Mouse (Mus musculus) MEL (cell line): ENCODE data around the gene Ncan. TPM values are rescaled to one million over a fixed set of nuclear protein-coding genes. Genes with fewer than 3 reads are reported as not detected.

Experiments used
- DNase-seq: peaks from one replicate; pipeline ENCODE4 v3.0.0; 2011; ENCODE audit warnings: low read depth, low spot score
- H3K27ac ChIP-seq: 2 replicates; pipeline ENCODE4 v1.5.1; 2012; ENCODE audit warnings: low read depth, mild to moderate bottlenecking, control low read depth, low read length, moderate library complexity; ENCODE audit not compliant: control insufficient read depth
- H3K27me3 ChIP-seq, 2 experiments: fragments of 150-350 bp in 1 of 2; sonication (generic) in 1 of 2; 2 replicates each; pipeline ENCODE4 v1.6.1; 2012; ENCODE audit warnings: low read length in 2 of 2, mild to moderate bottlenecking in 2 of 2, improper control_type of control experiment in 1 of 2, moderate library complexity in 1 of 2; ENCODE audit not compliant: insufficient read depth in 2 of 2, control insufficient read depth in 1 of 2
- H3K36me3 ChIP-seq, 2 experiments: 2 replicates each; pipeline ENCODE4 v1.6.1; 2012 to 2014; ENCODE audit warnings: low read length in 2 of 2, improper control_type of control experiment in 1 of 2, inconsistent platforms in 1 of 2, mild to moderate bottlenecking in 1 of 2; ENCODE audit not compliant: insufficient read depth in 2 of 2, control insufficient read depth in 1 of 2
- H3K4me1 ChIP-seq, 2 experiments: fragments of 150-350 bp in 1 of 2; sonication (generic) in 1 of 2; 2 replicates each; pipeline ENCODE4 v1.6.1; 2012; ENCODE audit warnings: low read length in 2 of 2, improper control_type of control experiment in 1 of 2, mild to moderate bottlenecking in 1 of 2; ENCODE audit not compliant: insufficient read depth in 2 of 2, control insufficient read depth in 1 of 2
- H3K4me3 ChIP-seq, 2 experiments: fragments of 150-350 bp in 1 of 2; sonication (generic) in 1 of 2; 2 replicates each; pipeline ENCODE4 v1.5.1; 2012; ENCODE audit warnings: low read depth in 2 of 2, low read length in 2 of 2, mild to moderate bottlenecking in 2 of 2, moderate library complexity in 2 of 2, control low read depth in 1 of 2, improper control_type of control experiment in 1 of 2; ENCODE audit not compliant: control insufficient read depth in 1 of 2, insufficient read depth in 1 of 2
- H3K79me2 ChIP-seq: 2 replicates; pipeline ENCODE4 v1.6.1; 2012; ENCODE audit warnings: mild to moderate bottlenecking, low read length, moderate library complexity; ENCODE audit not compliant: control insufficient read depth, poor library complexity, insufficient read depth
- H3K9ac ChIP-seq: 2 replicates; pipeline ENCODE4 v1.6.1; 2012; ENCODE audit warnings: low read depth, mild to moderate bottlenecking, control low read depth, low read length, moderate library complexity; ENCODE audit not compliant: control insufficient read depth, poor library complexity, severe bottlenecking
- H3K9me3 ChIP-seq: fragments of 150-350 bp; sonication (generic); replicated peaks from 2 replicates; pipeline ENCODE4 v1.6.1; 2012; ENCODE audit warnings: mild to moderate bottlenecking, low read length, improper control_type of control experiment, moderate library complexity; ENCODE audit not compliant: insufficient read depth
- CHD1 ChIP-seq: IDR thresholded peaks from 2 replicates; pipeline ENCODE4 v1.6.1; 2012; ENCODE audit warnings: low read depth, mild to moderate bottlenecking, inconsistent platforms, low read length, improper control_type of control experiment
- CTCF ChIP-seq, 3 experiments: IDR thresholded peaks in 2 of 3; conservative IDR thresholded peaks in 1 of 3; 2 replicates each; pipeline ENCODE4 v1.5.1; 2011 to 2012; ENCODE audit warnings: low read length in 3 of 3, low read depth in 2 of 3, mild to moderate bottlenecking in 2 of 3, improper control_type of control experiment in 1 of 3, inconsistent platforms in 1 of 3, mixed read lengths in 1 of 3, moderate library complexity in 1 of 3; ENCODE audit not compliant: control insufficient read depth in 1 of 3, insufficient read depth in 1 of 3, poor library complexity in 1 of 3, severe bottlenecking in 1 of 3
- E2F4 ChIP-seq: IDR thresholded peaks from 2 replicates; pipeline ENCODE4 v1.6.1; 2011; ENCODE audit warnings: low read depth, low read length, improper control_type of control experiment, borderline replicate concordance
- ELF1 ChIP-seq: IDR thresholded peaks from 2 replicates; pipeline ENCODE4 v1.6.1; 2014; ENCODE audit warnings: low read depth, mild to moderate bottlenecking, inconsistent platforms, low read length, improper control_type of control experiment, moderate library complexity
- ETS1 ChIP-seq: IDR thresholded peaks from 2 replicates; pipeline ENCODE4 v1.6.1; 2012; ENCODE audit warnings: low read depth, mild to moderate bottlenecking, inconsistent platforms, low read length, improper control_type of control experiment, moderate library complexity
- GABPA ChIP-seq: IDR thresholded peaks from 2 replicates; pipeline ENCODE4 v1.6.1; 2012; ENCODE audit warnings: low read depth, mild to moderate bottlenecking, inconsistent platforms, low read length, improper control_type of control experiment, moderate library complexity
- HCFC1 ChIP-seq: IDR thresholded peaks from 2 replicates; pipeline ENCODE4 v1.6.1; 2012; ENCODE audit warnings: low read depth, mild to moderate bottlenecking, inconsistent platforms, low read length, improper control_type of control experiment, moderate library complexity
- JUND ChIP-seq: IDR thresholded peaks from 2 replicates; pipeline ENCODE4 v1.6.1; 2011; ENCODE audit warnings: low read depth, mild to moderate bottlenecking, improper control_type of control experiment, low read length
- MAX ChIP-seq: IDR thresholded peaks from 2 replicates; pipeline ENCODE4 v1.6.1; 2011; ENCODE audit warnings: low read length, improper control_type of control experiment
- MEF2A ChIP-seq: IDR thresholded peaks from 2 replicates; pipeline ENCODE4 v1.6.1; 2014; ENCODE audit warnings: low read depth, mild to moderate bottlenecking, inconsistent platforms, low read length, improper control_type of control experiment; ENCODE audit not compliant: poor library complexity, insufficient replicate concordance, severe bottlenecking; ENCODE audit errors: extremely low read depth
- MXI1 ChIP-seq: IDR thresholded peaks from 2 replicates; pipeline ENCODE4 v1.6.1; 2011; ENCODE audit warnings: mild to moderate bottlenecking, low read depth, low read length, improper control_type of control experiment
- MYB ChIP-seq: IDR thresholded peaks from 2 replicates; pipeline ENCODE4 v1.6.1; 2011; ENCODE audit warnings: mild to moderate bottlenecking, low read depth, low read length, improper control_type of control experiment
- MYC ChIP-seq: IDR thresholded peaks from 2 replicates; pipeline ENCODE4 v1.6.1; 2011; ENCODE audit warnings: low read depth, mild to moderate bottlenecking, low read length, improper control_type of control experiment, moderate library complexity
- NELFE ChIP-seq: IDR thresholded peaks from 2 replicates; pipeline ENCODE4 v1.6.1; 2011; ENCODE audit warnings: low read depth, low read length, improper control_type of control experiment
- NRF1 ChIP-seq: IDR thresholded peaks from 2 replicates; pipeline ENCODE4 v1.6.1; 2014; ENCODE audit warnings: low read depth, mild to moderate bottlenecking, inconsistent platforms, low read length, improper control_type of control experiment, moderate library complexity; ENCODE audit not compliant: poor library complexity, insufficient read depth, severe bottlenecking
- POLR2A ChIP-seq, 2 experiments: IDR thresholded peaks; 2 replicates each; pipeline ENCODE4 v1.6.1; 2011 to 2012; ENCODE audit warnings: low read length in 2 of 2, mild to moderate bottlenecking in 2 of 2, control low read depth in 1 of 2, improper control_type of control experiment in 1 of 2, low read depth in 1 of 2, moderate library complexity in 1 of 2; ENCODE audit not compliant: control insufficient read depth in 1 of 2, insufficient read depth in 1 of 2, poor library complexity in 1 of 2
- POLR2AphosphoS2 ChIP-seq: IDR thresholded peaks from 2 replicates; pipeline ENCODE4 v1.6.1; 2011; ENCODE audit warnings: low read length, improper control_type of control experiment
- RCOR1 ChIP-seq: IDR thresholded peaks from 2 replicates; pipeline ENCODE4 v1.6.1; 2012; ENCODE audit warnings: low read depth, mild to moderate bottlenecking, inconsistent platforms, low read length, improper control_type of control experiment
- SIN3A ChIP-seq: IDR thresholded peaks from 2 replicates; pipeline ENCODE4 v1.6.1; 2012; ENCODE audit warnings: low read length, improper control_type of control experiment, inconsistent platforms
- SMC3 ChIP-seq: IDR thresholded peaks from 2 replicates; pipeline ENCODE4 v1.6.1; 2011; ENCODE audit warnings: low read depth, low read length, improper control_type of control experiment
- TBP ChIP-seq: IDR thresholded peaks from 2 replicates; pipeline ENCODE4 v1.8.0; 2011; ENCODE audit warnings: low read depth, low read length, improper control_type of control experiment
- TCF12 ChIP-seq: IDR thresholded peaks from 2 replicates; pipeline ENCODE4 v1.6.1; 2014; ENCODE audit warnings: low read depth, mild to moderate bottlenecking, inconsistent platforms, low read length, improper control_type of control experiment, moderate library complexity
- UBTF ChIP-seq: IDR thresholded peaks from 2 replicates; pipeline ENCODE4 v1.6.1; 2012; ENCODE audit warnings: low read depth, mild to moderate bottlenecking, inconsistent platforms, low read length, improper control_type of control experiment, moderate library complexity, borderline replicate concordance; ENCODE audit not compliant: insufficient read depth
- USF1 ChIP-seq: IDR thresholded peaks from 2 replicates; pipeline ENCODE4 v1.6.1; 2014; ENCODE audit warnings: low read depth, mild to moderate bottlenecking, inconsistent platforms, low read length, improper control_type of control experiment, moderate library complexity
- USF2 ChIP-seq, 2 experiments: IDR thresholded peaks; 2 replicates each; pipeline ENCODE4 v1.6.1; 2011 to 2012; ENCODE audit warnings: improper control_type of control experiment in 2 of 2, low read length in 2 of 2, borderline replicate concordance in 1 of 2, inconsistent platforms in 1 of 2, low read depth in 1 of 2, mild to moderate bottlenecking in 1 of 2; ENCODE audit not compliant: insufficient read depth in 1 of 2
- ZKSCAN1 ChIP-seq: IDR thresholded peaks from 2 replicates; pipeline ENCODE4 v1.6.1; 2012; ENCODE audit warnings: low read depth, mild to moderate bottlenecking, inconsistent platforms, low read length, improper control_type of control experiment, moderate library complexity
- ZMIZ1 ChIP-seq: IDR thresholded peaks from 2 replicates; pipeline ENCODE4 v1.6.1; 2012; ENCODE audit warnings: low read depth, mild to moderate bottlenecking, inconsistent platforms, low read length, improper control_type of control experiment, moderate library complexity
- ZNF384 ChIP-seq: IDR thresholded peaks from 2 replicates; pipeline ENCODE4 v1.6.1; 2012; ENCODE audit warnings: low read depth, mild to moderate bottlenecking, inconsistent platforms, low read length, improper control_type of control experiment
- polyA plus RNA-seq, 2 experiments: library from polyadenylated mRNA; stranded (reverse) in 1 of 2; unstranded in 1 of 2; fragments of >175 nt in 1 of 2; fragments of >200 nt in 1 of 2; gene quantifications; 2 replicates each; pipeline versions ENCODE4 v1.2.1 to v1.2.4; 2012; ENCODE audit warnings: low replicate concordance in 2 of 2, low read depth in 1 of 2; ENCODE audit not compliant: insufficient read length in 2 of 2, insufficient read depth in 1 of 2, missing spikeins in 1 of 2
- total RNA-seq: library from RNA; depleted of rRNA; stranded (reverse); fragments of 300-350 nt; gene quantifications from 2 replicates; pipeline ENCODE4 v1.2.3, GENCODE M21; 2012

Gene Ncan
- total and polyA plus RNA-seq, 3 experiments = not detected

DNA sequence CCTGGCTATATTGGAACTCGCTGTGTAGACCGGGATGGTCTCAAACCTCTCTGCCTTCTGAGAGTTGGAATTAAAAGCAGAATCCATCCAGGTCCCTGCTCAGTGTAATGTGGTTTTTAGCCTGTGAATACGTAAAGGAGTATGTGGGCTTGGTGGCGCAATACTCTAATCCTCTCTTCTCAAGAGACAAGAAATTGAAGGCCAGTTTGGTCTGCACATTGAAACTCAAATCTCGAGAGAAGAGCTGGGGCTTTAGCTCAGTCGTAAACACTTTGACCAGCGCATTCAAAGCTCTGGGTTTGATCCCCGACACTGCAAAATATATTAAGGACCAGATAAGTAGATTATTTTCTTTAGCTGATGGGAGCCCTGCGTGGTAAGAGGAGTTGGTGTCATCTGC, 19.3 kb upstream of the Ncan start:
- DNase-seq = no peak
- peaks cover 11% of the 10 kb centered on the region for H3K79me2 ChIP-seq
- H3K4me1 ChIP-seq = peaks cover 4 to 15% of the 10 kb centered on the region in 2 experiments; a peak in 2 of 4 replicates
- peaks cover 0 to 3% of the 10 kb centered on the region in 2 experiments; a peak in 2 of 4 replicates for H3K36me3 ChIP-seq
- H3K9ac ChIP-seq = peak overlapping the region; percentile 88
- H3K27me3 ChIP-seq = no peaks in the 10 kb centered on the region
- TF ChIP-seq POLR2A (IDR thresholded peaks at IDR 0.05; ENCODE audit: control insufficient read depth in 1 of 2, insufficient read depth in 1 of 2, low read depth in 1 of 2, low read length in 2 of 2, poor library complexity in 1 of 2) = 0 out of 4 replicates have a peak, but pooled peaks of 1 of the 2 experiments have one; percentile 5
- no peak for TF ChIP-seq ZKSCAN1
- no peaks in the 10 kb centered on the region for H3K9me3 ChIP-seq
- H3K4me3 ChIP-seq = peak overlapping the region; percentile 92 to 94
- peak overlapping the region; percentile 95 for H3K27ac ChIP-seq

DNA sequence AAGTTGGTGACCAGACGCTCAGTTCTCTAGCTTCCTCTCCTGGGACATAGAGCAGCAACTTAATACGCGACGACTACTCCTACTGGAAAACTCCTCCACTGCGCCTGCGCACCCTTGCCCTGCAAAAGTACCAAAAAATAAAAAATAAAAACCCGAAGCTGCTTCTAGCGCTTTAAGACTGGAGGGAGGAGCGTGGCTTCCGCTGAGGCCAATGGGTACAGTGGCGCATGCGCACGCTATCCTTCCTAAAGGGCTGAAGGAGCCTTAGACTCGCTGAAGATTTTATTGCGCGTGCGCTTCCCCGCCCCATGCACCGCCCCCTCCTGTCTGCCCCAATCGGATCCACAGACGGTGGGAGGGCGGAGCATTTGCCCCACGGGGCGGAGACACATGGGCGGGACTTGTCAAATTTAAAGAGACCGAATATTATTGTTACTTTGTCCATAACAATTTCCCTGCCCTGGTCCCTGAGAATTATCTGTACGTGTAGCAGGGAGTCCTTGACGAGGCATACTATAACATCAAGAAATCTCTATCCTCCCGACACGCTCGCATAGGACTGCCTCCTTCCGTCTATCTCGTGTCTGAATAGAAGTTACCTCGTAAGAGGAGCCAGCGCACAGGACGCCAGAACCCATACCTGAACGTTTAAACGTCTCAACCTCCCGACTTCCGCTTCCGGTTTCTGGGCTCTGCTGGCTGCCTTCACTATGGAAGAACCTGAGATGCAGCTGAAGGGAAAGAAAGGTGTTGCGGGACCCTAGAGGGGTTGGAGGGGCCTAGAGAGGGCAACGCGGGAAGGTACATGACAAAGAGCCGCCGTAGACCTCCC, 18.6 kb upstream of the Ncan start, which contains the start of the genes Rfxank, Borcs8 and Mef2b:
Rfxank (minus strand) TSS at position 129 of the 832 bp plus-strand sequence.
Borcs8 (plus strand) TSS at position 474 of the 832 bp plus-strand sequence.
Mef2b (plus strand) TSS at position 686 of the 832 bp plus-strand sequence.
- peak within 1 kb of the TSS; percentile 95 for H3K27ac ChIP-seq
- no peaks in the 10 kb centered on the region for H3K9me3 ChIP-seq
- peaks cover 11% of the 10 kb centered on the region for H3K79me2 ChIP-seq
- H3K27me3 ChIP-seq = no peaks in the 10 kb centered on the region
- peaks cover 0 to 3% of the 10 kb centered on the region in 2 experiments; a peak in 2 of 4 replicates for H3K36me3 ChIP-seq
- peak within 1 kb of the TSS; percentile 88 for H3K9ac ChIP-seq
- H3K4me3 ChIP-seq = peak within 1 kb of the TSS; percentile 92 to 94
- peaks cover 4 to 15% of the 10 kb centered on the region in 2 experiments; a peak in 2 of 4 replicates for H3K4me1 ChIP-seq
- peak; percentile 99 for DNase-seq
- TF ChIP-seq MYC (peak; percentile 62; the same call in 1 of the 2 replicates), TBP (peak; percentile 74), POLR2A (IDR thresholded peaks at IDR 0.05; ENCODE audit: control insufficient read depth in 1 of 2, insufficient read depth in 1 of 2, low read depth in 1 of 2, low read length in 2 of 2, poor library complexity in 1 of 2) (peak; percentile 57 to 77), TCF12 (peak; percentile 65; the same call in 1 of the 2 replicates), JUND (no peak), MYB (peak; percentile 81), MAX (peak; percentile 9; the same call in 1 of the 2 replicates), ZMIZ1 (peak; percentile 83), SIN3A (peak; percentile 97), USF1 (peak; percentile 44; the same call in 1 of the 2 replicates), GABPA (no peak), ETS1 (no peak), ELF1 (peak; percentile 91), CTCF (IDR thresholded peaks at IDR 0.05 in 2 of 3, conservative IDR thresholded peaks at IDR 0.05 in 1 of 3; ENCODE audit: control insufficient read depth in 1 of 3, insufficient read depth in 1 of 3, low read depth in 2 of 3, low read length in 3 of 3, poor library complexity in 1 of 3, severe bottlenecking in 1 of 3) (no peak), MEF2A (no peak), SMC3 (no peak), ZNF384 (peak; percentile 63), UBTF (no peak), CHD1 (no peak), NRF1 (peak; percentile 98; the same call in 1 of the 2 replicates), POLR2AphosphoS2 (peak; percentile 73; the same call in 1 of the 2 replicates), HCFC1 (peak; percentile 79), MXI1 (peak; percentile 88), RCOR1 (peak; percentile 50), USF2 (IDR thresholded peaks at IDR 0.05; ENCODE audit: borderline replicate concordance in 1 of 2, insufficient read depth in 1 of 2, low read depth in 1 of 2, low read length in 2 of 2) (no peak), ZKSCAN1 (no peak; the same call in 1 of the 2 replicates), NELFE (peak; percentile 73), E2F4 (no peak)
